Mouse (Mus musculus) ES-Bruce4 (cell line): ENCODE data around the gene Ccdc61. TPM values are rescaled to one million over a fixed set of nuclear protein-coding genes. Genes with fewer than 3 reads are reported as not detected.

Experiments
- H3K27ac ChIP-seq: 2 replicates; pipeline ENCODE4 v1.5.1; 2012; ENCODE audit warnings: low read length, inconsistent platforms; ENCODE audit not compliant: insufficient read depth
- H3K27me3 ChIP-seq: 2 replicates; pipeline ENCODE4 v1.6.1; 2012; ENCODE audit warnings: mild to moderate bottlenecking, low read length, inconsistent platforms; ENCODE audit not compliant: control insufficient read depth, poor library complexity, insufficient read depth, severe bottlenecking
- H3K36me3 ChIP-seq: 2 replicates; pipeline ENCODE4 v1.6.1; 2012; ENCODE audit warnings: inconsistent platforms, mild to moderate bottlenecking, low read length, moderate library complexity; ENCODE audit not compliant: control insufficient read depth, poor library complexity, insufficient read depth, severe bottlenecking
- H3K4me1 ChIP-seq: one replicate; pipeline ENCODE4 v1.8.1; 2011; ENCODE audit warnings: low read length; ENCODE audit not compliant: control insufficient read depth, insufficient read depth
- H3K4me3 ChIP-seq: 2 replicates; pipeline ENCODE4 v1.5.1; 2011; ENCODE audit warnings: low read depth, mild to moderate bottlenecking, low read length
- H3K9ac ChIP-seq: 2 replicates; pipeline ENCODE4 v1.6.1; 2012; ENCODE audit warnings: low read depth, mild to moderate bottlenecking, inconsistent platforms; ENCODE audit not compliant: poor library complexity, severe bottlenecking
- H3K9me3 ChIP-seq: replicated peaks from 2 replicates; pipeline ENCODE4 v1.6.1; 2012; ENCODE audit warnings: mild to moderate bottlenecking, low read length, inconsistent platforms; ENCODE audit not compliant: control insufficient read depth, poor library complexity, insufficient read depth, severe bottlenecking
- CTCF ChIP-seq: IDR thresholded peaks from one replicate; pipeline ENCODE4 v1.8.1; 2011; ENCODE audit warnings: low read depth, low read length
- EP300 ChIP-seq: IDR thresholded peaks from 2 replicates; pipeline ENCODE4 v1.6.1; 2011; ENCODE audit warnings: low read depth, low read length; ENCODE audit not compliant: insufficient read depth
- POLR2A ChIP-seq: IDR thresholded peaks from one replicate; pipeline ENCODE4 v1.8.1; 2011; ENCODE audit warnings: low read length; ENCODE audit not compliant: insufficient read depth
- polyA plus RNA-seq: library from polyadenylated mRNA; stranded (reverse); fragments of >200 nt; gene quantifications from 2 replicates; pipeline ENCODE4 v1.2.4, GENCODE M21; 2011; ENCODE audit warnings: low read depth; ENCODE audit not compliant: missing spikeins, insufficient read depth, insufficient read length

The Ccdc61 gene
- polyA plus RNA-seq, 1 experiment: 39.9 TPM

- H3K27ac ChIP-seq: no peak overlapping the region
Measured at GRCm38 (mm10) chr7:18950523-18951315, 40.5 kb upstream of the Ccdc61 start.

GRCm38 (mm10) chr7:18949781-18950522 is 39.7 kb upstream of the Ccdc61 start:
- peaks cover 12% of the 10 kb centered on the region for H3K4me1 ChIP-seq
- no peak overlapping the region for H3K27ac ChIP-seq
- TF ChIP-seq POLR2A (no peak), CTCF (no peak), EP300 (peak; percentile 74)
- H3K9me3 ChIP-seq: no peaks in the 10 kb centered on the region
- H3K9ac ChIP-seq: no peak overlapping the region
- H3K36me3 ChIP-seq: no peaks in the 10 kb centered on the region
- H3K27me3 ChIP-seq: no peaks in the 10 kb centered on the region
- no peak overlapping the region for H3K4me3 ChIP-seq

More at GRCm38 (mm10) chr7:18950523-18951315, 40.5 kb upstream of the Ccdc61 start:
- TF ChIP-seq CTCF (no peak), EP300 (no peak), POLR2A (no peak)
- Histone ChIP-seq H3K4me1 (peaks cover 12% of the 10 kb centered on the region), H3K9me3 (no peaks in the 10 kb centered on the region), H3K27me3 (no peaks in the 10 kb centered on the region), H3K4me3 (peak overlapping the region; percentile 40), H3K9ac (no peak overlapping the region), H3K36me3 (no peaks in the 10 kb centered on the region)

DNA sequence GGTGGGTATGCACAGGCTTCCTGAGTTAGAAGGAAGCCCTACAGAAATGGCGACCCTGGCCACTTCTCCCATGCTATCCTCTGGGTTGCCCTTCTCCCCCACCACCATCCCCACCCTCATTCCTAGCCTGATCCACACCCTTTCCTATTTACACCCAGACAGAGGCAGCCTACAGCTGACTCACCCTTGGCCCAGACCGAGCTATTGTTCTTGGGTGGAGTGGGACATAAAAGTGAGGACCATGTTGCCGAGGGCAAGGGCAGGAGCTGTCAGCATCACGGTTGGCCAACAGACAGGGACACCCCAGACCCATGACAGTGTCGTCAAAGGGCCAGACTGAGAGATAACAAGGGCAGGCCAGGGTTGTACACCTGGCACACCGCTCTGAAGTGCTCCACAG is 37.9 kb upstream of the Ccdc61 start:
- no peaks in the 10 kb centered on the region for H3K27me3 ChIP-seq
- H3K36me3 ChIP-seq: no peaks in the 10 kb centered on the region
- H3K4me1 ChIP-seq: peaks cover 12% of the 10 kb centered on the region

GRCm38 (mm10) chr7:18942815-18943214 is 32.6 kb upstream of the Ccdc61 start:
- no peak overlapping the region for H3K27ac ChIP-seq
- TF ChIP-seq EP300 (no peak), CTCF (no peak), POLR2A (no peak)
- no peak overlapping the region for H3K9ac ChIP-seq
- no peak overlapping the region for H3K4me3 ChIP-seq
- H3K27me3 ChIP-seq: no peaks in the 10 kb centered on the region
- no peaks in the 10 kb centered on the region for H3K9me3 ChIP-seq
- H3K36me3 ChIP-seq: no peaks in the 10 kb centered on the region
- H3K4me1 ChIP-seq: peaks cover 7% of the 10 kb centered on the region

More for the DNA sequence above, 37.9 kb upstream of the Ccdc61 start:
- Histone ChIP-seq H3K27ac (peak overlapping the region; percentile 63), H3K9me3 (no peaks in the 10 kb centered on the region), H3K4me3 (no peak overlapping the region), H3K9ac (no peak overlapping the region)
- TF ChIP-seq EP300: peak; percentile 97
- no peak for TF ChIP-seq CTCF
- no peak for TF ChIP-seq POLR2A

DNA sequence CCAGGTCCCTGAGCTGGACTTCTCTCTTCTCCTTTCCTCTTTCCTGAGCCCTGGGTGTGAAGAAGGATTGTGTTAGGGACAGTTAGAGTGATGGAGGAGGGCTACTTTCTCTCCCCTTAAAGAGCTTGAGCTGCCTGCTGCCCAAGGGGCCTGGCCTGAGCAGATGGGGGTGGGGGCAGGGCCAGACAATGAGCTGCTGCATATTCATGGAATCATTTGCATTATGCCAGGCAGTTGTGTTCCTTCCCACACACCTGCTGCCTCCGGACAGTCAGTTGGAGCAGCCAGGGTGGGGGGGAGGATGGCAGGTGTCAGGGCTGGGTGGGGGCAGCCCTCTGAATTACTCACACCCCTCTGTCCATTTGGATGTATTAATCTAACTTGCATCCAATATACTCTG is 32.2 kb upstream of the Ccdc61 start:
- no peak overlapping the region for H3K27ac ChIP-seq
- peaks cover 7% of the 10 kb centered on the region for H3K4me1 ChIP-seq
- no peak for TF ChIP-seq POLR2A
- TF ChIP-seq EP300: peak; percentile 78
- TF ChIP-seq CTCF: no peak
- no peaks in the 10 kb centered on the region for H3K27me3 ChIP-seq
- no peaks in the 10 kb centered on the region for H3K9me3 ChIP-seq
- H3K36me3 ChIP-seq: no peaks in the 10 kb centered on the region
- H3K9ac ChIP-seq: no peak overlapping the region
- H3K4me3 ChIP-seq: peak overlapping the region; percentile 21; the same call in 1 of the 2 replicates

- TF ChIP-seq EP300 (no peak), POLR2A (no peak), CTCF (no peak)
- Histone ChIP-seq H3K9me3 (no peaks in the 10 kb centered on the region), H3K9ac (no peak overlapping the region), H3K4me1 (peaks cover 3% of the 10 kb centered on the region), H3K4me3 (no peak overlapping the region), H3K27ac (no peak overlapping the region), H3K36me3 (no peaks in the 10 kb centered on the region), H3K27me3 (0 out of 2 replicates have a peak, but pooled peaks cover 2% of the 10 kb centered on the region)
Measured at GRCm38 (mm10) chr7:18927759-18928158, 17.5 kb upstream of the Ccdc61 start.
